Mouse (Mus musculus): ENCODE measurements around the gene Ccdc38.

DNA sequence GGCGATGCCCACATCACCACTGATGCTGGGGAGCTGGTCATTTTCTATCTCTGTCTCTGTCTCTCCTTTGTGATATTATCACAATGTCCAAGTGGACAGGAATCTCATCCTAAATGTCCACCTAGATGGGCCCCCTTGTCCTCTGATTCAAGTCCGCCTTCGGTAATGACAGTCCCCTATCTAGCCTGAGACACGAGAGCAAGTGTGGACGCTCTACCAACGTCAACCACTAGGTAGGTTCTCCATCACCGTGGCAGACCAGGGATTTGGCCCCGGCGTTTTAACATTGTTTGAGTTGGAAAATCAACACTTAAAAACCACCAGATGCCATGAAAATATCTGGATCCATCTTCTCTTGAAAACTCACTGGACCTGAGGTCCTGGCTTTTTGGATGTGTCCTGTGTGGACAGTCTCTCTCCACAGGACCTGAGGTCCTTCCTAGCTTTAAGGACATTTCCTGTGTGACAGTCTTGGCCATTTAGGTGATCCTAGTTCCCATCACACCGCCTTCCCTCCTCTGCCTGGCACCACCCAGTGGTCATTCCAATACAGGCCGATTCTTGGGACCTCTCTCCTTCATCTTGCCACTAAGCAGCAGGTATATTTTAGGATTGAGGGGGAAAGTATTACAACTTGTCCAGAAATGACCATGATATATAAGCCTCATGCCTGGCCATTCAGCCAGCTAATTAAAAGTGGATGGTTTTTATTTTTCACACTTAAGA, 27.6 kb downstream of the Ccdc38 start:
- TF ChIP-seq CTCF (IDR thresholded peaks at IDR 0.05; ENCODE audit: low read depth, low read length) (peak; percentile 38), POLR2A (IDR thresholded peaks at IDR 0.05; ENCODE audit: insufficient read depth, low read length) (no peak)

Measured in ES-Bruce4 (cell line).